Mouse (Mus musculus): Measurements from ENCODE around the gene Zswim7. TPM values are rescaled to one million over a fixed set of nuclear protein-coding genes. Genes with fewer than 3 reads are reported as not detected.

The Zswim7 gene
- polyA plus RNA-seq (2012; rRNA removed) = 7.6 and 17.4 TPM in 2 replicates

GRCm38 (mm10) chr11:62280675-62281600 is at the start of gene Zswim7, which contains the start of gene Ttc19:
TSS of gene Zswim7 (minus strand) at chr11:62281375.
TSS of gene Ttc19 (plus strand) at chr11:62281473.
- Histone ChIP-seq H3K27me3 (ENCODE audit: control insufficient read depth, insufficient read depth, low read length) (no peaks in the 10 kb centered on the region), H3K4me3 (ENCODE audit: low read depth, low read length) (peak within 1 kb of the TSS; percentile 97), H3K27ac (ENCODE audit: insufficient read depth, low read depth, low read length) (peak within 1 kb of the TSS; percentile 92), H3K4me1 (ENCODE audit: control insufficient read depth, insufficient read depth, insufficient read length, low read length) (peaks cover 2% of the 10 kb centered on the region; the same call in 1 of the 2 replicates), H3K36me3 (ENCODE audit: control insufficient read depth, insufficient read depth, low read length) (peaks cover 18% of the 10 kb centered on the region)
- peak; percentile 88 for TF ChIP-seq POLR2A (IDR thresholded peaks at IDR 0.05; ENCODE audit: low read depth, low read length)
- peak; percentile 8; the same call in 1 of the 2 replicates for TF ChIP-seq CTCF (IDR thresholded peaks at IDR 0.05; ENCODE audit: extremely low read depth, insufficient read length, insufficient replicate concordance, low read depth, low read length)
- under 1% methylated on average over 68 of the region's 68 CpGs for WGBS

DNA sequence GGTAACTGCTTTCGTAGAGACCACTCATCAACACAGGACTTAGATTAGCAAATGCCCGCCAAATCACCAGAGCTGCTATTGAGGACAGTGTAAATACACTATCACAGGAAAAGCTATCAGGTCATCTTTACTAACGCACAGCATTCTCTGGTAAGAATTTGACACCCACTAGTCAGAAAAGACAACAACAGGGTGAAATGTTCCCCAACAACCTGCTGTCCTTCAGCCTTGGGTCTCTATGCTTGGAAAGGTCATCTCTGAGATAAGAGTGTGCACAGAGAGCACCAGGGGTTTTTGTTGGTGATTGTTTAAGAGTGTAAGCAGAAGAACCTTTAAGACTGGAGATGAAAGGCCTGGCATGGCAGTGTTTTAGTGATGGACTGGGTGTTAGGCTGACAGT is 42.5 kb upstream of the Zswim7 start:
- peaks cover 76% of the 10 kb centered on the region for H3K36me3 ChIP-seq (ENCODE audit: control insufficient read depth, insufficient read depth, low read length)
- no peaks in the 10 kb centered on the region for H3K4me1 ChIP-seq (ENCODE audit: control insufficient read depth, insufficient read depth, insufficient read length, low read length)
- 90% methylated on average over 3 of the region's 3 CpGs for WGBS
- TF ChIP-seq CTCF (IDR thresholded peaks at IDR 0.05; ENCODE audit: extremely low read depth, insufficient read length, insufficient replicate concordance, low read depth, low read length) = no peak
- TF ChIP-seq POLR2A (IDR thresholded peaks at IDR 0.05; ENCODE audit: low read depth, low read length) = no peak
- H3K27ac ChIP-seq (ENCODE audit: insufficient read depth, low read depth, low read length) = no peak overlapping the region
- no peaks in the 10 kb centered on the region for H3K27me3 ChIP-seq (ENCODE audit: control insufficient read depth, insufficient read depth, low read length)
- H3K4me3 ChIP-seq (ENCODE audit: low read depth, low read length) = no peak overlapping the region

GRCm38 (mm10) chr11:62320097-62320496 is 38.9 kb upstream of the Zswim7 start:
- peaks cover 73% of the 10 kb centered on the region for H3K36me3 ChIP-seq (ENCODE audit: control insufficient read depth, insufficient read depth, low read length)
- no peaks in the 10 kb centered on the region for H3K4me1 ChIP-seq (ENCODE audit: control insufficient read depth, insufficient read depth, insufficient read length, low read length)
- 39% methylated on average over 3 of the region's 3 CpGs for WGBS
- TF ChIP-seq POLR2A (IDR thresholded peaks at IDR 0.05; ENCODE audit: low read depth, low read length) (no peak), CTCF (IDR thresholded peaks at IDR 0.05; ENCODE audit: extremely low read depth, insufficient read length, insufficient replicate concordance, low read depth, low read length) (no peak)
- no peak overlapping the region for H3K4me3 ChIP-seq (ENCODE audit: low read depth, low read length)
- no peaks in the 10 kb centered on the region for H3K27me3 ChIP-seq (ENCODE audit: control insufficient read depth, insufficient read depth, low read length)
- H3K27ac ChIP-seq (ENCODE audit: insufficient read depth, low read depth, low read length) = no peak overlapping the region

DNA sequence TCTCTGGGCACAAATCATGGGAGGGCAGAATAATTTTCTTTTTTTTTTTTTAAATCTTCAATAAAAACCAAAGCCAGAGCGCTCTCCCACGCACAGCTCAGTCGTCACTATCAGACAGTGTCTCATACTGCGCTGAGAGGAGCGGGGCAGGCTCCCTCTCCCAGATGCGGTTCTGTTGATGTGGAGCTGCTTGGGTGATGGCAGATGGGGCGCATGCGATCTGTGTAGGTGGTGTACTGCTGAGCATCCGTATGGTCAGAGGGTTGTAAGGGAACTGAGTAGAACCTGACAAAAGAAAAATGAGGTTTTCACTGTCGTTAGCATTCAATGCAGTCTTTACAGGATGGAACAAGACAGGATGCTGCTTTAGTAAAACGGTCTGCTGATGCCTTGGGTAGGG is 36.6 kb upstream of the Zswim7 start:
- no peak overlapping the region for H3K4me3 ChIP-seq (ENCODE audit: low read depth, low read length)
- H3K36me3 ChIP-seq (ENCODE audit: control insufficient read depth, insufficient read depth, low read length) = peaks cover 76% of the 10 kb centered on the region

GRCm38 (mm10) chr11:62314984-62315383 is 33.8 kb upstream of the Zswim7 start:
- no peak overlapping the region for H3K27ac ChIP-seq (ENCODE audit: insufficient read depth, low read depth, low read length)
- no peaks in the 10 kb centered on the region for H3K4me1 ChIP-seq (ENCODE audit: control insufficient read depth, insufficient read depth, insufficient read length, low read length)
- no peaks in the 10 kb centered on the region for H3K27me3 ChIP-seq (ENCODE audit: control insufficient read depth, insufficient read depth, low read length)
- H3K4me3 ChIP-seq (ENCODE audit: low read depth, low read length) = no peak overlapping the region
- peaks cover 59% of the 10 kb centered on the region for H3K36me3 ChIP-seq (ENCODE audit: control insufficient read depth, insufficient read depth, low read length)
- no peak for TF ChIP-seq CTCF (IDR thresholded peaks at IDR 0.05; ENCODE audit: extremely low read depth, insufficient read length, insufficient replicate concordance, low read depth, low read length)
- no peak for TF ChIP-seq POLR2A (IDR thresholded peaks at IDR 0.05; ENCODE audit: low read depth, low read length)
- WGBS = 62% methylated on average over 5 of the region's 5 CpGs

More for the DNA sequence above, 36.6 kb upstream of the Zswim7 start:
- Histone ChIP-seq H3K27ac (ENCODE audit: insufficient read depth, low read depth, low read length) (no peak overlapping the region), H3K4me1 (ENCODE audit: control insufficient read depth, insufficient read depth, insufficient read length, low read length) (no peaks in the 10 kb centered on the region), H3K27me3 (ENCODE audit: control insufficient read depth, insufficient read depth, low read length) (no peaks in the 10 kb centered on the region)
- TF ChIP-seq CTCF (IDR thresholded peaks at IDR 0.05; ENCODE audit: extremely low read depth, insufficient read length, insufficient replicate concordance, low read depth, low read length) (no peak), POLR2A (IDR thresholded peaks at IDR 0.05; ENCODE audit: low read depth, low read length) (no peak)
- 90% methylated on average over 11 of the region's 11 CpGs for WGBS

DNA sequence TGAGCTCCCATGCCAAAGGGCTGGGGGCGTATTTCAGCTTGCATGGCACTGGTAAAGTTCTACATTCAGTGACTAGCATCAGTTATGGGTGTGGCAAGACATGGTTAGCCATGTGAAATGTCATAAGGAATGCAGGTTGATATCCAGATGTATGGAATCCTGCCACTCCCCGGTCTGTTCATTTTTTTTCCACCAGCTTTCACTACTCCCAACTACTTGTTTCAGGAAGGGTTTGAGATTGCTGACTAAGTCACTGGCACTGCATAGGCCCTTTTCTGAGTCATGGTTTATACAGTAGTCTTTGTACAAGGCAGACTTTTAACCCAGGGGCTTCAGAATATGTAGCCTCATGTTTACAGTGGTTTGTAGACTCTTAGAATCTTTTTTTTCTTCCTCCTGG is 28.1 kb upstream of the Zswim7 start:
- H3K4me1 ChIP-seq (ENCODE audit: control insufficient read depth, insufficient read depth, insufficient read length, low read length) = no peaks in the 10 kb centered on the region
- WGBS = 88% methylated on average over 2 of the region's 2 CpGs
- TF ChIP-seq POLR2A (IDR thresholded peaks at IDR 0.05; ENCODE audit: low read depth, low read length) = no peak
- TF ChIP-seq CTCF (IDR thresholded peaks at IDR 0.05; ENCODE audit: extremely low read depth, insufficient read length, insufficient replicate concordance, low read depth, low read length) = no peak

DNA sequence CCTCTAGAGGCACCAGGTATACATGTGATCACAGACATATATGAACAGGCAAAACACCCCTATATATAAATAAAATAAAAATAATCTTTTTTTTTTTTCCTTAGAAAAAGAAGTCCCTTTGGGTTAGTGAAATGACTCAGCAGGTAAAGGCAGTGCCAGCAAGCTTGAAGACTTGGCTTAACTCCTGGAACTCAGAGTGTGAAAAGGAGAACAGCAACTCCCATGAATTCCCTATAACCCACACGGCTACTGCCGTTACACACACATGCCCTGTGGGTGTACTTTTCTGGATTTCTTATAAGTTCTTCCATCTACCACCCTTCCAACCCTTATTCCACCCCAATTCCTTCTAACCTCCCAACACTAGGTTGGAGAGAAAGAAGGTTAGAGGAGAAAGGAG is 24.7 kb upstream of the Zswim7 start:
- 88% methylated on average over 2 of the region's 2 CpGs for WGBS
- Histone ChIP-seq H3K4me1 (ENCODE audit: control insufficient read depth, insufficient read depth, insufficient read length, low read length) (no peaks in the 10 kb centered on the region), H3K27me3 (ENCODE audit: control insufficient read depth, insufficient read depth, low read length) (no peaks in the 10 kb centered on the region), H3K27ac (ENCODE audit: insufficient read depth, low read depth, low read length) (no peak overlapping the region), H3K36me3 (ENCODE audit: control insufficient read depth, insufficient read depth, low read length) (peaks cover 49% of the 10 kb centered on the region), H3K4me3 (ENCODE audit: low read depth, low read length) (no peak overlapping the region)
- TF ChIP-seq CTCF (IDR thresholded peaks at IDR 0.05; ENCODE audit: extremely low read depth, insufficient read length, insufficient replicate concordance, low read depth, low read length) (no peak), POLR2A (IDR thresholded peaks at IDR 0.05; ENCODE audit: low read depth, low read length) (no peak)

More for the DNA sequence above, 28.1 kb upstream of the Zswim7 start:
- Histone ChIP-seq H3K27ac (ENCODE audit: insufficient read depth, low read depth, low read length) (no peak overlapping the region), H3K4me3 (ENCODE audit: low read depth, low read length) (no peak overlapping the region), H3K27me3 (ENCODE audit: control insufficient read depth, insufficient read depth, low read length) (no peaks in the 10 kb centered on the region), H3K36me3 (ENCODE audit: control insufficient read depth, insufficient read depth, low read length) (peaks cover 54% of the 10 kb centered on the region)

All from small intestine, adult 2 months (tissue).